Comparison of ENCODE assay signal across 17 mouse cellular contexts in genomic region chr9:21328041-21328440, GRCm38 (mm10). TPM values are rescaled to one million over a fixed set of nuclear protein-coding genes. Genes with fewer than 3 reads are reported as not detected.
A peak's percentile ranks its signal among the peaks of the same experiment; 100 is the strongest.
DNase-seq lines count a peak whose midpoint lies in the region; ATAC-seq and TF ChIP-seq lines count a peak whose summit lies in the region.
"Had no signal": no experiment of that assay in that cellular context is flagged by ENCODE, and none has a peak within 500 bp of the region (broad histone marks: within the 10 kb centered on the region; RNA-seq: fewer than 3 reads in every experiment).

No protein-coding gene starts in this region.

- H3K27me3 ChIP-seq in liver, adult 2 months (ENCODE audit: control insufficient read depth, insufficient read depth, low read length) = no peaks in the 10 kb centered on the region
- H3K27me3 ChIP-seq in liver, embryonic 12.5 days (replicated peaks) = no peaks in the 10 kb centered on the region
- no peaks in the 10 kb centered on the region for H3K27me3 ChIP-seq in hindbrain, embryonic 11.5 days (ENCODE audit: control insufficient read depth, insufficient read depth, low read length)
- H3K27me3 ChIP-seq: limb, embryonic 13.5 days; neural tube, embryonic 12.5 days had no signal

- H3K9me3 ChIP-seq in liver, embryonic 12.5 days (replicated peaks) = no peaks in the 10 kb centered on the region
- H3K9me3 ChIP-seq in hindbrain, embryonic 11.5 days (ENCODE audit: control insufficient read depth, low read length) = no peaks in the 10 kb centered on the region
- H3K9me3 ChIP-seq: heart, embryonic 10.5 days; limb, embryonic 13.5 days; neural tube, embryonic 12.5 days had no signal

- DNase-seq in liver, adult 2 months (ENCODE audit: extremely low read depth, low read depth, low spot score) = peak; percentile 12
- DNase-seq in CD8-positive naive resting alpha-beta T cell, adult 2 months (ENCODE audit: low read depth in 2 of 2, low spot score in 2 of 2) = peak; percentile 66 to 69
- DNase-seq in thymus, postnatal 10 days (ENCODE audit: low spot score in 2 of 2) = peak; percentile 68 to 77
- DNase-seq in adrenal gland, adult (ENCODE audit: inconsistent age in 2 of 2, low spot score in 1 of 2) = no peak
- DNase-seq in hindbrain, embryonic 11.5 days (ENCODE audit: low spot score) = no peak
- no peak for DNase-seq in gastrocnemius, postnatal 25 days
- DNase-seq: adrenal gland, adult 8-10 months; cerebellum, adult 18-20 months; kidney, adult 11 months; layer of hippocampus, adult 9-11 months; right cerebral cortex, postnatal 25 days had no signal

- no peak for TF ChIP-seq POLR2A in liver, adult 2 months (IDR thresholded peaks at IDR 0.05; ENCODE audit: extremely low read depth, insufficient read depth, low read length)

- H3K79me2 ChIP-seq in liver, adult 2 months (ENCODE audit: control insufficient read depth, insufficient read depth, low read length) = no peaks in the 10 kb centered on the region

- no peak overlapping the region for H3K4me3 ChIP-seq in liver, adult 2 months (ENCODE audit: insufficient read depth, low read depth, low read length)
- H3K4me3 ChIP-seq in liver, embryonic 12.5 days = no peak overlapping the region
- no peak overlapping the region for H3K4me3 ChIP-seq in hindbrain, embryonic 11.5 days (ENCODE audit: low read depth, low read length)
- H3K4me3 ChIP-seq: heart, embryonic 10.5 days; limb, embryonic 13.5 days; neural tube, embryonic 12.5 days had no signal

- no peak overlapping the region for H3K9ac ChIP-seq in liver, adult 2 months (ENCODE audit: low read depth, low read length)
- no peak overlapping the region for H3K9ac ChIP-seq in liver, embryonic 12.5 days
- no peak overlapping the region for H3K9ac ChIP-seq in hindbrain, embryonic 11.5 days (ENCODE audit: low read depth, low read length)
- H3K9ac ChIP-seq: limb, embryonic 13.5 days; neural tube, embryonic 12.5 days had no signal

- no peak overlapping the region for H3K27ac ChIP-seq in liver, adult 2 months (replicated peaks; ENCODE audit: insufficient read depth, low read depth, low read length)
- H3K27ac ChIP-seq in liver, embryonic 12.5 days = no peak overlapping the region
- no peak overlapping the region for H3K27ac ChIP-seq in hindbrain, embryonic 11.5 days (ENCODE audit: low read depth, low read length)
- H3K27ac ChIP-seq: limb, embryonic 13.5 days; neural tube, embryonic 12.5 days had no signal

- H3K4me2 ChIP-seq in liver, embryonic 12.5 days = no peak overlapping the region
- no peak overlapping the region for H3K4me2 ChIP-seq in hindbrain, embryonic 11.5 days (replicated peaks; ENCODE audit: low read depth, low read length)
- H3K4me2 ChIP-seq: limb, embryonic 13.5 days; neural tube, embryonic 12.5 days had no signal

- no peak for ATAC-seq in liver, embryonic 12.5 days
- ATAC-seq in inflammation-experienced regulatory T-cells, adult 6 months = peak; percentile 79
- no peak for ATAC-seq in hindbrain, embryonic 11.5 days (ENCODE audit: low FRiP score)
- ATAC-seq: forebrain, embryonic 16.5 days had no signal

- TF ChIP-seq CTCF in liver, adult 2 months (IDR thresholded peaks at IDR 0.05; ENCODE audit: low read depth, low read length) = no peak

- no peaks in the 10 kb centered on the region for H3K36me3 ChIP-seq in liver, adult 2 months (ENCODE audit: control insufficient read depth, insufficient read depth, low read length)
- peaks cover 3% of the 10 kb centered on the region; the same call in 1 of the 2 replicates for H3K36me3 ChIP-seq in liver, embryonic 12.5 days
- H3K36me3 ChIP-seq in hindbrain, embryonic 11.5 days (ENCODE audit: control insufficient read depth, insufficient read depth, low read length) = no peaks in the 10 kb centered on the region

- H3K4me1 ChIP-seq in liver, adult 2 months (ENCODE audit: control insufficient read depth, insufficient read depth, low read length) = no peaks in the 10 kb centered on the region
- peaks cover 71% of the 10 kb centered on the region for H3K4me1 ChIP-seq in liver, embryonic 12.5 days
- no peaks in the 10 kb centered on the region for H3K4me1 ChIP-seq in hindbrain, embryonic 11.5 days (replicated peaks; ENCODE audit: control insufficient read depth, insufficient read depth, low read length)

- 75% methylated on average over 3 of the region's 3 CpGs for WGBS in liver, adult 2 months
- WGBS in liver, embryonic 12.5 days (ENCODE audit: insufficient replicate concordance) = 36% methylated on average over 3 of the region's 3 CpGs
- WGBS in hindbrain, embryonic 11.5 days = 83% methylated on average over 3 of the region's 3 CpGs

RNA-seq across cellular contexts. Expression of gene Slc44a2, which starts 7.5 kb away (rescaled TPM):
- total RNA-seq in liver, adult 2 months (2014; rRNA removed) = 3.8 and 4.9 TPM in 2 replicates
- 3.9 and 5.8 TPM in 2 replicates for polyA plus RNA-seq in liver, adult 2 months (2012; rRNA removed)
- polyA plus RNA-seq in liver, embryonic 12.5 days (2016; fragmentation: Nextera tagmentation; extraction: Ambion mirVana) = 29.2 and 32.5 TPM in 2 replicates
- 100 to 1,000 TPM; 125 to 263 (median 241) TPM for polyA plus RNA-seq in inflammation-experienced regulatory T-cells, adult 6 months (2017; shearing (Covaris generic))
- 60.4 and 66.4 TPM in 2 replicates for polyA plus RNA-seq in hindbrain, embryonic 11.5 days (2014; fragmentation: Nextera tagmentation; extraction: Ambion mirVana)
- total RNA-seq in gastrocnemius, postnatal 25 days (2021) = 100 to 1,000 TPM; 117 to 128 TPM

RNA-seq across cellular contexts. Expression of gene Ap1m2, which starts 15.9 kb away (rescaled TPM):
- 0.07 and 0.55 TPM in 2 replicates for total RNA-seq in liver, adult 2 months (2014; rRNA removed)
- polyA plus RNA-seq in liver, adult 2 months (2012; rRNA removed) = 0.06 and 0.28 TPM in 2 replicates
- 0.10 and 0.25 TPM in 2 replicates for polyA plus RNA-seq in liver, embryonic 12.5 days (2016; fragmentation: Nextera tagmentation; extraction: Ambion mirVana)
- 1 to 10 TPM in 1 of 3 experiments, under 1 TPM in 2; 0.36 to 1.0 (median 0.42) TPM for polyA plus RNA-seq in inflammation-experienced regulatory T-cells, adult 6 months (2017; shearing (Covaris generic))
- 3.4 and 5.0 TPM in 2 replicates for polyA plus RNA-seq in hindbrain, embryonic 11.5 days (2014; fragmentation: Nextera tagmentation; extraction: Ambion mirVana)
- total RNA-seq in gastrocnemius, postnatal 25 days (2021) = not detected

RNA-seq across cellular contexts. Expression of gene Cdkn2d, which starts 36.8 kb away (rescaled TPM):
- 3.0 and 3.9 TPM in 2 replicates for total RNA-seq in liver, adult 2 months (2014; rRNA removed)
- 5.1 and 5.2 TPM in 2 replicates for polyA plus RNA-seq in liver, adult 2 months (2012; rRNA removed)
- 87.4 and 88.6 TPM in 2 replicates for polyA plus RNA-seq in liver, embryonic 12.5 days (2016; fragmentation: Nextera tagmentation; extraction: Ambion mirVana)
- 100 to 1,000 TPM; 116 to 131 (median 128) TPM for polyA plus RNA-seq in inflammation-experienced regulatory T-cells, adult 6 months (2017; shearing (Covaris generic))
- 80.3 and 83.2 TPM in 2 replicates for polyA plus RNA-seq in hindbrain, embryonic 11.5 days (2014; fragmentation: Nextera tagmentation; extraction: Ambion mirVana)
- 1 to 10 TPM; 7.4 to 9.1 TPM for total RNA-seq in gastrocnemius, postnatal 25 days (2021)

RNA-seq across cellular contexts. Expression of gene Ilf3, which starts 39.6 kb away (rescaled TPM):
- total RNA-seq in liver, adult 2 months (2014; rRNA removed) = 9.5 and 13.0 TPM in 2 replicates
- 9.1 and 13.5 TPM in 2 replicates for polyA plus RNA-seq in liver, adult 2 months (2012; rRNA removed)
- polyA plus RNA-seq in liver, embryonic 12.5 days (2016; fragmentation: Nextera tagmentation; extraction: Ambion mirVana) = 84.1 and 85.3 TPM in 2 replicates
- 100 to 1,000 TPM in 2 of 3 experiments, 10 to 100 TPM in 1; 92.5 to 122 (median 122) TPM for polyA plus RNA-seq in inflammation-experienced regulatory T-cells, adult 6 months (2017; shearing (Covaris generic))
- polyA plus RNA-seq in hindbrain, embryonic 11.5 days (2014; fragmentation: Nextera tagmentation; extraction: Ambion mirVana) = 232 and 254 TPM in 2 replicates
- total RNA-seq in gastrocnemius, postnatal 25 days (2021) = 10 to 100 TPM; 17.9 to 19.2 TPM

RNA-seq across cellular contexts. Expression of gene Kri1, which starts 40.3 kb away (rescaled TPM):
- total RNA-seq in liver, adult 2 months (2014; rRNA removed) = 5.0 and 6.5 TPM in 2 replicates
- 6.3 and 9.7 TPM in 2 replicates for polyA plus RNA-seq in liver, adult 2 months (2012; rRNA removed)
- polyA plus RNA-seq in liver, embryonic 12.5 days (2016; fragmentation: Nextera tagmentation; extraction: Ambion mirVana) = 14.5 and 15.5 TPM in 2 replicates
- polyA plus RNA-seq in inflammation-experienced regulatory T-cells, adult 6 months (2017; shearing (Covaris generic)) = 10 to 100 TPM; 16.5 to 36.2 (median 26.9) TPM
- 13.5 and 15.9 TPM in 2 replicates for polyA plus RNA-seq in hindbrain, embryonic 11.5 days (2014; fragmentation: Nextera tagmentation; extraction: Ambion mirVana)
- 1 to 10 TPM; 8.3 to 8.5 TPM for total RNA-seq in gastrocnemius, postnatal 25 days (2021)

Comparison
In these comparisons a context has a peak if more than half of its experiments do, and no peak if none do; other contexts are left out.
1. RNA of gene Cdkn2d, which starts 36.8 kb away (polyA plus RNA-seq): 116 to 131 TPM in inflammation-experienced regulatory T-cells, adult 6 months, 87.4 to 88.6 TPM in liver, embryonic 12.5 days and 80.3 to 83.2 TPM in hindbrain, embryonic 11.5 days; 5.1 to 5.2 TPM in liver, adult 2 months; every median in the first group is over 10 times any median in the second.
2. DNase-seq: peak in liver, adult 2 months (single experiment), CD8-positive naive resting alpha-beta T cell, adult 2 months (2 of 2) and thymus, postnatal 10 days (2 of 2); none in adrenal gland, adult (0 of 2), hindbrain, embryonic 11.5 days (single experiment) and gastrocnemius, postnatal 25 days (single experiment).